Mouse (Mus musculus): ENCODE results near the gene Apol9a. TPM values are rescaled to one million over a fixed set of nuclear protein-coding genes. Genes with fewer than 3 reads are reported as not detected.

Apol9a gene
- total RNA-seq, 1 experiment from 2014 or later: 0.85 TPM

Other genes starting within 250 kb of the Apol9a start
- gene Rbfox2, start 104.1 kb downstream of the Apol9a start, total RNA-seq (2021): 51.4 and 54.9 TPM in 2 replicates
- gene Apol7a, start 12.0 kb downstream of the Apol9a start, total RNA-seq (2021): 0.41 and 4.8 TPM in 2 replicates
- gene Apol7b, start 36.4 kb upstream of the Apol9a start, total RNA-seq (2021): 0.15 TPM in 1 of 2 replicates, not detected in the other
- gene Apol10a, start 65.9 kb upstream of the Apol9a start, total RNA-seq (2021): not detected in 2 replicates
- gene Apol11a, start 97.1 kb upstream of the Apol9a start, total RNA-seq (2021): 0.19 and 0.41 TPM in 2 replicates
- gene Apol7c, start 122.2 kb upstream of the Apol9a start, total RNA-seq (2021): 3.7 TPM in 1 of 2 replicates, not detected in the other
- gene 1700025B11Rik, start 150.8 kb upstream of the Apol9a start, total RNA-seq (2021): not detected in 2 replicates
- 0.22 and 0.83 TPM in 2 replicates for gene Apol10b, start 185.0 kb upstream of the Apol9a start, total RNA-seq (2021)
- not detected in 2 replicates for gene Gm36245, start 188.1 kb upstream of the Apol9a start, total RNA-seq (2021)
- gene Apol11b, start 232.2 kb upstream of the Apol9a start, total RNA-seq (2021): 1.5 and 1.6 TPM in 2 replicates

Data from adrenal gland, postnatal 14 days (tissue).